ENCODE assay signal across 12 mouse cellular contexts in the genomic region with DNA sequence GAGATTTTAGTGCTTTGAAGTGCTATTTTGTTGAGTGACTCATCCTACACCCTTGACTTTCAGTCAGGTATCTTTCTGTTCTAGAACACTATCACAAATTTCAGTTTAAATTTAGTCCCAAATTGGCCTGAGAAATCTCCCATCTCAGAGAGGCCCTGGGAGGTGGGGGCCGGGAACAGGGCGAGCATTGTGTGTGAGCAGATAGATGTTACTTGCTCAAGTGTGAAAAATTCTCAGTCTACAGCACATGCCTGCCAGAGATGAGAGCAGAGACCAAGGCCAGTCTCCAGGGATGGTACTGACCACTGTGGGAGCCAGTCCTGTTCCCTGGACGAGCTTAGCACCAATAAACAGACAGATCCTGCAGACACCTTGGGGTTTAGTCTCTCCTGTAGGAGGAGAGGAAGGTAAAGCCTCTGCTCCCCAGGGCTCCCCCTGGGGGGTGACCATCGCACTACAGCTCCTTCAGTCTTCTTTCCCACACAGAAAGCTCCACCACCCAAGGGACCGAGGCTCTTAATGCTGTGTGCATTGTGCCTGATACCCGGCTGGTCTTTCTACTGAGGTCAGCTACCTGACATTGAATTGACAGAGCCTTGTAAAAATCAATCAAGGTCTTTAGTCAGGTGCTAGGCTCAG.
DNase-seq lines count a peak whose midpoint lies in the region; ATAC-seq and TF ChIP-seq lines count a peak whose summit lies in the region.
"Had no signal": no experiment of that assay in that cellular context is flagged by ENCODE, and none has a peak within 500 bp of the region (broad histone marks: within the 10 kb centered on the region; RNA-seq: fewer than 3 reads in every experiment).

No protein-coding gene starts in this region.

- TF ChIP-seq CTCF in heart, adult 2 months (IDR thresholded peaks at IDR 0.05), result peak; percentile 40
- TF ChIP-seq CTCF in thymus, adult 2 months (IDR thresholded peaks at IDR 0.05; ENCODE audit: borderline replicate concordance, control insufficient read depth, extremely low read depth, insufficient read depth, low read length, poor library complexity), result no peak; the same call in 1 of the 2 replicates

- intact Hi-C loops in heart, adult 2 months (cut with DNase I), result no loop called here
- intact Hi-C loops in heart, postnatal 10 days (cut with DNase I), result no loop called here
- intact Hi-C loops in gastrocnemius, postnatal 14 days (cut with DNase I; ENCODE audit: low total_unique reads), result no loop called here

- H3K9ac ChIP-seq in heart, adult 2 months (ENCODE audit: low read depth, low read length), result no peak overlapping the region
- H3K9ac ChIP-seq: heart, embryonic 12.5 days; hindbrain, embryonic 12.5 days had no signal

- no peak for TF ChIP-seq POLR2A in heart, adult 2 months (IDR thresholded peaks at IDR 0.05; ENCODE audit: insufficient read depth, low read depth, low read length)
- TF ChIP-seq POLR2A in thymus, adult 2 months (IDR thresholded peaks at IDR 0.05; ENCODE audit: control insufficient read depth, extremely low read depth, insufficient read depth, low read length, poor library complexity), result no peak

- H3K4me3 ChIP-seq in heart, adult 2 months, result no peak overlapping the region
- no peak overlapping the region for H3K4me3 ChIP-seq in thymus, adult 2 months (ENCODE audit: control insufficient read depth, insufficient read depth, low read length)
- H3K4me3 ChIP-seq: heart, embryonic 12.5 days; hindbrain, embryonic 12.5 days had no signal

- H3K27me3 ChIP-seq in heart, adult 2 months (ENCODE audit: control insufficient read depth, insufficient read depth, low read length), result no peaks in the 10 kb centered on the region
- no peaks in the 10 kb centered on the region for H3K27me3 ChIP-seq in thymus, adult 2 months (ENCODE audit: control insufficient read depth, insufficient read depth, low read length)
- H3K27me3 ChIP-seq: heart, embryonic 12.5 days; hindbrain, embryonic 12.5 days had no signal

- 0 out of 2 replicates have a peak, but pooled peaks have one; percentile 22 for ATAC-seq in monocyte, adult 5-6 weeks (replicated peaks; ENCODE audit: insufficient number of reproducible peaks, low FRiP score, low TSS enrichment, poor library complexity, severe bottlenecking)

- no peaks in the 10 kb centered on the region for H3K4me1 ChIP-seq in heart, adult 2 months (ENCODE audit: control insufficient read depth, insufficient read depth, low read length)
- H3K4me1 ChIP-seq in thymus, adult 2 months (replicated peaks; ENCODE audit: control insufficient read depth, insufficient read depth, low read length), result peaks cover 6% of the 10 kb centered on the region
- H3K4me1 ChIP-seq: heart, embryonic 12.5 days; hindbrain, embryonic 12.5 days had no signal

- no peak overlapping the region for H3K27ac ChIP-seq in heart, adult 2 months
- no peak overlapping the region for H3K27ac ChIP-seq in thymus, adult 2 months (ENCODE audit: control insufficient read depth, insufficient read depth, low read length)
- H3K27ac ChIP-seq: hindbrain, embryonic 12.5 days had no signal

- no peaks in the 10 kb centered on the region for H3K79me2 ChIP-seq in heart, adult 2 months (replicated peaks; ENCODE audit: control insufficient read depth, insufficient read depth, low read length)

- H3K36me3 ChIP-seq in heart, adult 2 months (ENCODE audit: control insufficient read depth, insufficient read depth, low read length), result no peaks in the 10 kb centered on the region
- no peaks in the 10 kb centered on the region for H3K36me3 ChIP-seq in thymus, adult 2 months (ENCODE audit: control insufficient read depth, insufficient read depth, low read length)
- H3K36me3 ChIP-seq: heart, embryonic 12.5 days; hindbrain, embryonic 12.5 days had no signal

- 62% methylated on average over 6 of the region's 6 CpGs for WGBS in heart, adult 2 months
- 84% methylated on average over 6 of the region's 6 CpGs for WGBS in thymus, adult 2 months

- no peak for DNase-seq in heart, adult 2 months
- DNase-seq in heart, postnatal 10 days, result no peak
- DNase-seq in thymus, adult 2 months, result peak; percentile 29
- DNase-seq in thymus, adult 18-20 months, result no peak
- DNase-seq in thymus, postnatal 36 days, result peak; percentile 34 to 42
- DNase-seq in cerebellum, adult 8-10 months, result no peak
- DNase-seq in gastrocnemius, postnatal 14 days, result no peak
- DNase-seq: cerebellum, adult 18-20 months; kidney, adult 2 months had no signal

- no peak for TF ChIP-seq EP300 in heart, adult 2 months (IDR thresholded peaks at IDR 0.05; ENCODE audit: insufficient read depth, low read depth, low read length)

Comparison
In these comparisons a context has a peak if more than half of its experiments do, and no peak if none do; other contexts are left out.
1. DNase-seq: peak in thymus, adult 2 months (single experiment) and thymus, postnatal 36 days (2 of 2); none in heart, adult 2 months (0 of 2), heart, postnatal 10 days (0 of 2), thymus, adult 18-20 months (0 of 2), cerebellum, adult 8-10 months (single experiment) and gastrocnemius, postnatal 14 days (single experiment).